Mouse (Mus musculus): ENCODE measurements around the gene Cacna2d2.

Gene Cacna2d2

GRCm38 (mm10) chr9:107540420-107540819 lies 141.0 kb downstream of the Cacna2d2 start:
- DNase-seq (ENCODE audit: low read depth, low spot score): no peak

- DNase-seq (ENCODE audit: low read depth, low spot score): no peak
These were observed 141.6 kb downstream of the Cacna2d2 start for GRCm38 (mm10) chr9:107541005-107541404.

- peak; percentile 97 for DNase-seq (ENCODE audit: low read depth, low spot score)
These were observed 142.3 kb downstream of the Cacna2d2 start, which contains the start of the genes Cyb561d2 and Nprl2 for GRCm38 (mm10) chr9:107541474-107542351. Gene Cyb561d2, minus strand, starts transcription at chr9:107542193. Gene Nprl2, plus strand, starts transcription at chr9:107542226.

- no peak for DNase-seq (ENCODE audit: low read depth, low spot score)
These were observed 142.9 kb downstream of the Cacna2d2 start for GRCm38 (mm10) chr9:107542352-107542686.

GRCm38 (mm10) chr9:107542721-107543120 lies 143.3 kb downstream of the Cacna2d2 start:
- no peak for DNase-seq (ENCODE audit: low read depth, low spot score)

- DNase-seq (ENCODE audit: low read depth, low spot score): no peak
These were observed 143.9 kb downstream of the Cacna2d2 start for GRCm38 (mm10) chr9:107543299-107543698.

- no peak for DNase-seq (ENCODE audit: low read depth, low spot score)
These were observed 144.8 kb downstream of the Cacna2d2 start for GRCm38 (mm10) chr9:107544196-107544700.

- DNase-seq (ENCODE audit: low read depth, low spot score): no peak
These were observed 145.3 kb downstream of the Cacna2d2 start for GRCm38 (mm10) chr9:107544729-107545128.

- DNase-seq (ENCODE audit: low read depth, low spot score): no peak
These were observed 145.8 kb downstream of the Cacna2d2 start for GRCm38 (mm10) chr9:107545199-107545598.

GRCm38 (mm10) chr9:107545602-107546001 lies 146.2 kb downstream of the Cacna2d2 start:
- peak; percentile 84 for DNase-seq (ENCODE audit: low read depth, low spot score)

GRCm38 (mm10) chr9:107547026-107547425 lies 147.6 kb downstream of the Cacna2d2 start, which contains the start of gene Zmynd10:
Gene Zmynd10, plus strand, starts transcription at chr9:107547298.
- DNase-seq (ENCODE audit: low read depth, low spot score): peak; percentile 94

- no peak for DNase-seq (ENCODE audit: low read depth, low spot score)
These were observed 148.5 kb downstream of the Cacna2d2 start for GRCm38 (mm10) chr9:107547957-107548356.

- no peak for DNase-seq (ENCODE audit: low read depth, low spot score)
These were observed 149.4 kb downstream of the Cacna2d2 start for GRCm38 (mm10) chr9:107548820-107549219.

- no peak for DNase-seq (ENCODE audit: low read depth, low spot score)
These were observed 150.1 kb downstream of the Cacna2d2 start for GRCm38 (mm10) chr9:107549297-107550074.

GRCm38 (mm10) chr9:107550491-107551116 lies 151.2 kb downstream of the Cacna2d2 start:
- no peak for DNase-seq (ENCODE audit: low read depth, low spot score)

GRCm38 (mm10) chr9:107551117-107551889 lies 151.9 kb downstream of the Cacna2d2 start, which contains the start of gene Rassf1:
Gene Rassf1, plus strand, starts transcription at chr9:107551555.
- DNase-seq (ENCODE audit: low read depth, low spot score): no peak

GRCm38 (mm10) chr9:107551890-107552355 lies 152.5 kb downstream of the Cacna2d2 start:
- DNase-seq (ENCODE audit: low read depth, low spot score): no peak

- no peak for DNase-seq (ENCODE audit: low read depth, low spot score)
These were observed 153.4 kb downstream of the Cacna2d2 start for GRCm38 (mm10) chr9:107552690-107553393.

GRCm38 (mm10) chr9:107553541-107554318 lies 154.3 kb downstream of the Cacna2d2 start:
- no peak for DNase-seq (ENCODE audit: low read depth, low spot score)

Data from brain, adult 2 months (tissue).